Comparison of ENCODE assay signal across 8 mouse cellular contexts in the genomic region with DNA sequence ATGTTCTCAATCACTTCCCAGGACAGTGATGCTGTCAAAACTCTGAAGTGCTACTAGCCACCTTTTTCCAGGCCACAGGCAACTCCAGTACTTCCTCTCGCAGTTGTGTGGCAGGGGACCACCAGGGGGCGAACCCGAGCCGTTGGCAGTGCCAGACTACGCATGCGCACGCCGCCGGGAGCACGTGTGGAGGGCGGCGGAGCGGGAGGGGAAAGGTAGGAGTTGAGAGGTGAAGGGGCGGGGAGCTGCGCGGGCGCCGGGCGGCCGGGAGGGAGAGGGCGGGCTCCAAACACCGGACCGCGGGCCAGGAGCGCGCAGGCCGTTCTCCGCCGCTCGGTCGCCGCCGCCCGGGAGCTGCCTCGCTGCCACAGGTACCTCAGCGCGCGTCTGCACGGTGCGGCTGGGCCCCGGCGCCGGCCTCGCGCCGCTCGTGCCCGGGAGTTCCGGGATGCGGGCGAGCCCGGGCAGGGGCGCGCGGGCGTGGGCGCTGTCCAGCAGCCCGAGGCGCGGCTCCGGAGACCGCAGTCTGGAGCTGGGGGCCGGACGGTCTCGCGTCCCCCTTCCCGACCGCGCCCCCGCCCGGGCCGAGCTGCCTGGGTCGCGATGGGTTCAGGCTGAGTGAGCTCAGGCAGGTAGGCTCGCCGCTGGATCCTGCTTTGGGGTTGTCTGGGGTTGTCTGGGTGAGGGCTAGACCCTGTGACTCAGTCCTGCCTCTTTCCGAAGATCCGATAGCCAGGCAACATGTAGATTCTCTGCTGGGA. TPM values are rescaled to one million over a fixed set of nuclear protein-coding genes. Genes with fewer than 3 reads are reported as not detected.
DNase-seq lines count a peak whose midpoint lies in the region; ATAC-seq lines count a peak whose summit lies in the region.

Scap (plus strand) TSS at position 154 of the 761 bp plus-strand sequence.

- no peaks in the 10 kb centered on the region for H3K27me3 ChIP-seq in forebrain, embryonic 11.5 days (ENCODE audit: control insufficient read depth, insufficient read depth, low read length)
- H3K27me3 ChIP-seq in heart, embryonic 16.5 days (ENCODE audit: control insufficient read depth, insufficient read depth, low read length) = no peaks in the 10 kb centered on the region
- H3K27me3 ChIP-seq in liver, embryonic 15.5 days = no peaks in the 10 kb centered on the region
- H3K27me3 ChIP-seq in neural tube, embryonic 12.5 days (replicated peaks) = no peaks in the 10 kb centered on the region

- no peaks in the 10 kb centered on the region for H3K36me3 ChIP-seq in forebrain, embryonic 11.5 days (ENCODE audit: control insufficient read depth, insufficient read depth, low read length)
- H3K36me3 ChIP-seq in heart, embryonic 16.5 days (ENCODE audit: control insufficient read depth, insufficient read depth) = no peaks in the 10 kb centered on the region
- no peaks in the 10 kb centered on the region for H3K36me3 ChIP-seq in liver, embryonic 15.5 days (replicated peaks)
- H3K36me3 ChIP-seq in neural tube, embryonic 12.5 days = no peaks in the 10 kb centered on the region

- peak within 1 kb of the TSS; percentile 83 for H3K9ac ChIP-seq in forebrain, embryonic 11.5 days (ENCODE audit: low read length)
- H3K9ac ChIP-seq in heart, embryonic 16.5 days (ENCODE audit: low read length) = peak within 1 kb of the TSS; percentile 84
- H3K9ac ChIP-seq in liver, embryonic 15.5 days = peak within 1 kb of the TSS; percentile 78
- H3K9ac ChIP-seq in neural tube, embryonic 12.5 days = peak within 1 kb of the TSS; percentile 80

- H3K27ac ChIP-seq in forebrain, embryonic 11.5 days (ENCODE audit: low read depth, low read length) = 0 out of 2 replicates have a peak within 1 kb of the TSS, but pooled peaks have one; percentile 6
- peak within 1 kb of the TSS; percentile 57; the same call in 1 of the 2 replicates for H3K27ac ChIP-seq in heart, embryonic 16.5 days (ENCODE audit: low read length)
- H3K27ac ChIP-seq in liver, embryonic 15.5 days (replicated peaks) = peak within 1 kb of the TSS; percentile 68
- no peak within 1 kb of the TSS for H3K27ac ChIP-seq in neural tube, embryonic 12.5 days

- WGBS in forebrain, embryonic 11.5 days = under 1% methylated on average over 72 of the region's 78 CpGs
- WGBS in heart, embryonic 16.5 days = under 1% methylated on average over 72 of the region's 78 CpGs
- 1% methylated on average over 74 of the region's 78 CpGs for WGBS in liver, embryonic 15.5 days (ENCODE audit: insufficient replicate concordance)
- WGBS in neural tube, embryonic 12.5 days = under 1% methylated on average over 73 of the region's 78 CpGs

- peak; percentile 98 to 99 for DNase-seq in CD8-positive naive resting alpha-beta T cell, adult 2 months (ENCODE audit: low read depth in 2 of 2, low spot score in 2 of 2)
- peak; percentile 92 for DNase-seq in c-Kit-positive CD71-negative TER-119-negative erythroid progenitor cells, embryonic 14.5 days (ENCODE audit: low read depth)
- peak; percentile 99 for DNase-seq in forebrain, embryonic 11.5 days (ENCODE audit: low spot score)
- DNase-seq in kidney, postnatal 36 days = peak; percentile 95 to 99
- peak; percentile 79 for DNase-seq in telencephalon, adult 2 months (ENCODE audit: low read depth, low spot score)

- peak within 1 kb of the TSS; percentile 85 for H3K4me2 ChIP-seq in forebrain, embryonic 11.5 days (ENCODE audit: low read depth, low read length, severe bottlenecking)
- peak within 1 kb of the TSS; percentile 82 for H3K4me2 ChIP-seq in heart, embryonic 16.5 days (ENCODE audit: low read depth, low read length)
- H3K4me2 ChIP-seq in liver, embryonic 15.5 days = peak within 1 kb of the TSS; percentile 95
- H3K4me2 ChIP-seq in neural tube, embryonic 12.5 days (replicated peaks) = peak within 1 kb of the TSS; percentile 92

- H3K4me1 ChIP-seq in forebrain, embryonic 11.5 days (replicated peaks; ENCODE audit: control insufficient read depth, insufficient read depth, low read length) = peaks cover 3% of the 10 kb centered on the region; the same call in 1 of the 2 replicates
- peaks cover 14% of the 10 kb centered on the region for H3K4me1 ChIP-seq in heart, embryonic 16.5 days (ENCODE audit: control insufficient read depth, insufficient read depth, low read length)
- H3K4me1 ChIP-seq in liver, embryonic 15.5 days (replicated peaks) = peaks cover 52% of the 10 kb centered on the region
- H3K4me1 ChIP-seq in neural tube, embryonic 12.5 days = peaks cover 9% of the 10 kb centered on the region; the same call in 1 of the 2 replicates

- no peaks in the 10 kb centered on the region for H3K9me3 ChIP-seq in forebrain, embryonic 11.5 days (ENCODE audit: control insufficient read depth, low read length)
- no peaks in the 10 kb centered on the region for H3K9me3 ChIP-seq in heart, embryonic 16.5 days (replicated peaks; ENCODE audit: control insufficient read depth, low read length)
- no peaks in the 10 kb centered on the region for H3K9me3 ChIP-seq in liver, embryonic 15.5 days (replicated peaks)
- no peaks in the 10 kb centered on the region for H3K9me3 ChIP-seq in neural tube, embryonic 12.5 days

- H3K4me3 ChIP-seq in forebrain, embryonic 11.5 days (ENCODE audit: low read depth, low read length) = peak within 1 kb of the TSS; percentile 89
- H3K4me3 ChIP-seq in heart, embryonic 16.5 days (ENCODE audit: low read length) = peak within 1 kb of the TSS; percentile 90
- H3K4me3 ChIP-seq in liver, embryonic 15.5 days (replicated peaks) = peak within 1 kb of the TSS; percentile 85
- H3K4me3 ChIP-seq in neural tube, embryonic 12.5 days = peak within 1 kb of the TSS; percentile 92

- peak; percentile 92 for ATAC-seq in forebrain, embryonic 11.5 days (replicated peaks; ENCODE audit: low FRiP score)
- ATAC-seq in heart, embryonic 16.5 days (replicated peaks; ENCODE audit: extremely low read depth, insufficient read depth, low FRiP score) = peak; percentile 84
- peak; percentile 93 for ATAC-seq in liver, embryonic 15.5 days (ENCODE audit: insufficient read depth)
- ATAC-seq in neural tube, embryonic 12.5 days (ENCODE audit: low FRiP score, low read depth) = peak; percentile 85

RNA-seq across cellular contexts. Expression of gene Scap, which starts in this region (rescaled TPM):
- 40.2 and 42.8 TPM in 2 replicates for polyA plus RNA-seq in forebrain, embryonic 11.5 days (2014; fragmentation: Nextera tagmentation; extraction: Ambion mirVana)
- 20.9 and 22.2 TPM in 2 replicates for polyA plus RNA-seq in heart, embryonic 16.5 days (2015; fragmentation: Nextera tagmentation; extraction: Ambion mirVana)
- 26.8 and 32.7 TPM in 2 replicates for polyA plus RNA-seq in liver, embryonic 15.5 days (2015; fragmentation: Nextera tagmentation; extraction: Ambion mirVana)
- 40.1 and 43.5 TPM in 2 replicates for polyA plus RNA-seq in neural tube, embryonic 12.5 days (2016; fragmentation: Nextera tagmentation; extraction: Ambion mirVana)
